In genomic region chr14:108531401-108531800, GRCm38 (mm10) we compare ENCODE assay signal across 18 mouse cellular contexts.
"Had no signal": no experiment of that assay in that cellular context is flagged by ENCODE, and none has a peak within 500 bp of the region (broad histone marks: within the 10 kb centered on the region; RNA-seq: fewer than 3 reads in every experiment).

No protein-coding gene starts in this region.

- H3K9me3 ChIP-seq: liver, embryonic 13.5 days; liver, embryonic 15.5 days; lung, embryonic 15.5 days; megakaryocyte, embryonic 14.5 days; midbrain, embryonic 15.5 days; neural tube, embryonic 12.5 days; stomach, embryonic 15.5 days had no signal

- DNase-seq: liver, embryonic 13.5 days; liver, postnatal 0 days; lung, adult 2 months; lung, postnatal 14 days; lung, postnatal 36 days; right cerebral cortex, postnatal 14 days; thymus, adult 2 months; thymus, postnatal 25 days; thymus, postnatal 4 days had no signal

- H3K4me3 ChIP-seq: liver, embryonic 13.5 days; liver, embryonic 15.5 days; lung, embryonic 15.5 days; megakaryocyte, embryonic 14.5 days; midbrain, embryonic 15.5 days; neural tube, embryonic 12.5 days; stomach, embryonic 15.5 days had no signal

- ATAC-seq: liver, postnatal 0 days; lung, postnatal 0 days; midbrain, embryonic 15.5 days had no signal

- H3K9ac ChIP-seq: liver, embryonic 13.5 days; liver, embryonic 15.5 days; liver, postnatal 0 days; lung, embryonic 15.5 days; midbrain, embryonic 15.5 days; neural tube, embryonic 12.5 days; stomach, embryonic 15.5 days had no signal

- H3K27me3 ChIP-seq: liver, embryonic 13.5 days; liver, embryonic 15.5 days; lung, embryonic 15.5 days; megakaryocyte, embryonic 14.5 days; midbrain, embryonic 15.5 days; neural tube, embryonic 12.5 days; stomach, embryonic 15.5 days had no signal

- H3K4me1 ChIP-seq: liver, embryonic 13.5 days; liver, embryonic 15.5 days; lung, embryonic 15.5 days; megakaryocyte, embryonic 14.5 days; midbrain, embryonic 15.5 days; neural tube, embryonic 12.5 days; stomach, embryonic 15.5 days had no signal

- H3K4me2 ChIP-seq: liver, embryonic 13.5 days; liver, embryonic 15.5 days; lung, embryonic 15.5 days; midbrain, embryonic 15.5 days; neural tube, embryonic 12.5 days; stomach, embryonic 15.5 days had no signal

- H3K36me3 ChIP-seq: liver, embryonic 13.5 days; liver, embryonic 15.5 days; lung, embryonic 15.5 days; midbrain, embryonic 15.5 days; neural tube, embryonic 12.5 days; stomach, embryonic 15.5 days had no signal

- H3K27ac ChIP-seq: liver, embryonic 13.5 days; liver, embryonic 15.5 days; lung, embryonic 15.5 days; macrophage; midbrain, embryonic 15.5 days; neural tube, embryonic 12.5 days; stomach, embryonic 15.5 days; stomach, postnatal 0 days had no signal
